22 mouse cellular contexts compared by ENCODE assay signal in the genomic region with DNA sequence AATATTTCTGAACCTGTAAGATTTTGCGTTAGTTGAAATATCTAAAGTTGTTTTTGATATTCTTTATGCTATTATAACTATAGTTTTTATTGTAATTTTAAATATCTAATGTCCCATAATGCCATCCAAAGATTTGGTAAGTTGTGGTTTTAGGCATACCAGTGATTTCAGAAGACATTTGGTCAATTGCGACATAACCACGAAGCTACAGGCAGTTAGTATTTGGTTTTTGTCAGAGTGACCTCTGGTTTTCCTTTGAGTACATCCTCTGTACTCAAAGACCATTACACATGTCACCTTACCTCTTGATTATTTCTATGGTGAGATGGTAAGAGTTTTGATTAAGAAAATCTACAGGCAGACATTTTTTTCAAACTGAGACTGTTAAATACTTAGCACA. TPM values are rescaled to one million over a fixed set of nuclear protein-coding genes. Genes with fewer than 3 reads are reported as not detected.
"Had no signal": no experiment of that assay in that cellular context is flagged by ENCODE, and none has a peak within 500 bp of the region (broad histone marks: within the 10 kb centered on the region; RNA-seq: fewer than 3 reads in every experiment).

No protein-coding gene starts in this region.

- H3K4me3 ChIP-seq: liver, embryonic 15.5 days; megakaryocyte, embryonic 14.5 days; midbrain, embryonic 13.5 days; midbrain, embryonic 15.5 days; neural tube, embryonic 13.5 days; neural tube, embryonic 15.5 days; stomach, embryonic 15.5 days had no signal

- ATAC-seq: liver, postnatal 0 days; midbrain, embryonic 13.5 days; midbrain, embryonic 15.5 days had no signal

- H3K4me2 ChIP-seq: liver, embryonic 15.5 days; lung, embryonic 14.5 days; midbrain, embryonic 11.5 days; midbrain, embryonic 13.5 days; midbrain, embryonic 15.5 days; neural tube, embryonic 13.5 days; neural tube, embryonic 15.5 days; stomach, embryonic 15.5 days had no signal

- H3K36me3 ChIP-seq: liver, embryonic 15.5 days; midbrain, embryonic 13.5 days; midbrain, embryonic 15.5 days; neural tube, embryonic 13.5 days; neural tube, embryonic 15.5 days; stomach, embryonic 15.5 days had no signal

- DNase-seq: liver, postnatal 0 days; lung, embryonic 14.5 days; lung, postnatal 10 days; lung, postnatal 4 days; retina, postnatal 1 day; right cerebral cortex, adult 18-20 months; right cerebral cortex, postnatal 25 days; right cerebral cortex, postnatal 4 days; spleen, adult 18-20 months; thymus, adult 2 months; thymus, postnatal 25 days; thymus, postnatal 4 days had no signal

- H3K9me3 ChIP-seq: liver, embryonic 15.5 days; megakaryocyte, embryonic 14.5 days; midbrain, embryonic 13.5 days; midbrain, embryonic 15.5 days; neural tube, embryonic 13.5 days; neural tube, embryonic 15.5 days; stomach, embryonic 15.5 days had no signal

- H3K4me1 ChIP-seq: liver, embryonic 15.5 days; megakaryocyte, embryonic 14.5 days; midbrain, embryonic 13.5 days; midbrain, embryonic 15.5 days; neural tube, embryonic 13.5 days; neural tube, embryonic 15.5 days; stomach, embryonic 15.5 days had no signal

- H3K9ac ChIP-seq: liver, embryonic 15.5 days; liver, postnatal 0 days; lung, embryonic 14.5 days; midbrain, embryonic 13.5 days; midbrain, embryonic 15.5 days; neural tube, embryonic 13.5 days; neural tube, embryonic 15.5 days; stomach, embryonic 15.5 days had no signal

- H3K27me3 ChIP-seq: liver, embryonic 15.5 days; midbrain, embryonic 13.5 days; midbrain, embryonic 15.5 days; neural tube, embryonic 13.5 days; neural tube, embryonic 15.5 days; stomach, embryonic 15.5 days had no signal

- H3K27ac ChIP-seq: liver, embryonic 15.5 days; midbrain, embryonic 13.5 days; midbrain, embryonic 15.5 days; neural tube, embryonic 13.5 days; neural tube, embryonic 15.5 days; stomach, embryonic 15.5 days; stomach, postnatal 0 days had no signal

RNA-seq across cellular contexts. Expression of gene Cep126, which starts 45.5 kb away (rescaled TPM):
- total RNA-seq: monocyte, adult 5-6 weeks had no signal
